Mouse (Mus musculus) kidney, embryonic 16.5 days (tissue): Measurements from ENCODE around the gene Catsper3. TPM values are rescaled to one million over a fixed set of nuclear protein-coding genes. Genes with fewer than 3 reads are reported as not detected.

ENCODE experiments used
- ATAC-seq: fragments of 200-750 bp; cut with Nextera tagmentation; 2 replicates; pipeline ENCODE4 v1.8.0; 2017; ENCODE audit warnings: moderate TSS enrichment; ENCODE audit not compliant: low FRiP score, low TSS enrichment
- H3K27ac ChIP-seq: fragments of 300-500 bp; sonication (generic); 2 replicates; pipeline ENCODE4 v1.5.1; 2014; ENCODE audit warnings: low read length
- H3K27me3 ChIP-seq: fragments of 300-500 bp; sonication (generic); 2 replicates; pipeline ENCODE4 v1.6.1; 2014; ENCODE audit warnings: low read length, control low read depth, mixed read lengths; ENCODE audit not compliant: insufficient read depth
- H3K36me3 ChIP-seq: fragments of 300-500 bp; sonication (generic); 2 replicates; pipeline ENCODE4 v1.6.1; 2014; ENCODE audit warnings: low read length, control low read depth, mixed read lengths; ENCODE audit not compliant: insufficient read depth
- H3K4me1 ChIP-seq: fragments of 300-500 bp; sonication (generic); 2 replicates; pipeline ENCODE4 v1.6.1; 2014; ENCODE audit warnings: low read length, control low read depth, mixed read lengths; ENCODE audit not compliant: insufficient read depth
- H3K4me2 ChIP-seq: fragments of 300-500 bp; sonication (generic); replicated peaks from 2 replicates; pipeline ENCODE4 v1.6.1; 2014; ENCODE audit warnings: low read depth, low read length
- H3K4me3 ChIP-seq: fragments of 300-500 bp; sonication (generic); 2 replicates; pipeline ENCODE4 v1.5.1; 2014; ENCODE audit warnings: mild to moderate bottlenecking, low read length
- H3K9ac ChIP-seq: fragments of 300-500 bp; sonication (generic); replicated peaks from 2 replicates; pipeline ENCODE4 v1.6.1; 2014; ENCODE audit warnings: low read length
- H3K9me3 ChIP-seq: fragments of 300-500 bp; sonication (generic); 2 replicates; pipeline ENCODE4 v1.6.1; 2016; ENCODE audit warnings: low read length, control low read depth
- WGBS: fragments of 180-500 bp; shearing (Covaris S2); extraction: QIAGEN DNeasy Blood & Tissue Kit; methylation state at CpG from one replicate; pipeline ENCODE4 v1.1.7; 2014; 5-methylcytosine and 5-hydroxymethylcytosine counted together
- polyA plus RNA-seq: library from polyadenylated mRNA; unstranded; fragments of >200 nt; fragmentation: Nextera tagmentation; extraction: Ambion mirVana; gene quantifications from 2 replicates; pipeline ENCODE4 v1.2.1, GENCODE M21; 2015

Gene Catsper3
- polyA plus RNA-seq, 1 experiment from 2014 or later, result 0.16 TPM

- no peak overlapping the region for H3K27ac ChIP-seq
- H3K9me3 ChIP-seq, result no peaks in the 10 kb centered on the region
- peaks cover 93% of the 10 kb centered on the region for H3K27me3 ChIP-seq
- 2% methylated on average over 25 of the region's 25 CpGs for WGBS
- H3K4me1 ChIP-seq, result peaks cover 24% of the 10 kb centered on the region
- peak overlapping the region; percentile 51 for H3K4me2 ChIP-seq
- H3K36me3 ChIP-seq, result no peaks in the 10 kb centered on the region
- no peak overlapping the region for H3K9ac ChIP-seq
- peak overlapping the region; percentile 40; the same call in 1 of the 2 replicates for H3K4me3 ChIP-seq
- ATAC-seq, result 0 out of 2 replicates have a peak, but pooled peaks have one; percentile 32
Observed at GRCm38 (mm10) chr13:55831722-55832160, 47.4 kb downstream of the Catsper3 start.

- no peak for ATAC-seq
- H3K27ac ChIP-seq, result no peak overlapping the region
- H3K4me3 ChIP-seq, result no peak overlapping the region
- no peaks in the 10 kb centered on the region for H3K9me3 ChIP-seq
- H3K4me1 ChIP-seq, result peaks cover 24% of the 10 kb centered on the region
- H3K9ac ChIP-seq, result no peak overlapping the region
- 17% methylated on average over 1 of the region's 1 CpGs for WGBS
- no peaks in the 10 kb centered on the region for H3K36me3 ChIP-seq
- H3K4me2 ChIP-seq, result no peak overlapping the region
- H3K27me3 ChIP-seq, result peaks cover 97% of the 10 kb centered on the region
Observed at GRCm38 (mm10) chr13:55832602-55833001, 48.2 kb downstream of the Catsper3 start.

- Histone ChIP-seq H3K27ac (no peak overlapping the region), H3K4me3 (no peak overlapping the region), H3K9ac (no peak overlapping the region), H3K27me3 (peaks cover 97% of the 10 kb centered on the region), H3K4me1 (peaks cover 24% of the 10 kb centered on the region), H3K36me3 (no peaks in the 10 kb centered on the region), H3K9me3 (no peaks in the 10 kb centered on the region), H3K4me2 (no peak overlapping the region)
- WGBS, result 5% methylated on average over 7 of the region's 7 CpGs
- no peak for ATAC-seq
Observed at GRCm38 (mm10) chr13:55833921-55834320, 49.6 kb downstream of the Catsper3 start.

DNA sequence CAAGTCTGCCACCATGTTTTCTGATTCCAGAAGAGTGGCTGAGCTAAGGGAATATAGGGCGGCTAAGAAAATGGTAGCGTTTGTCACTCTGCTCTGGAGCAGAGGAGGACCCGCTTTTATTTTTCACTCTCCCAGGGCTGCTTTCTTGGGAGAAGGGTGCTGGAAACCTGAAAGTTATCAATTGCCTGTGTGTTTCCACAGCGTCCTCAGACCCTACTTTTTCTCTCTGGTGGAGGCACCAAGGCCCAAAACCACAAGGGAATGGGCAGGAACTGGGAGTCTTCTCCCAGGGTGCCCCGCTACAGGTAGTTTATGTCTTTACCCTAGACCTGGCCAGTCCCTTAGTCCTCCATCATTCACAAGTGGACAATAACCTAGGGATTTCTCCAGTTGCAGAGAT, 50.3 kb downstream of the Catsper3 start:
- no peak for ATAC-seq
- Histone ChIP-seq H3K9me3 (no peaks in the 10 kb centered on the region), H3K4me2 (no peak overlapping the region), H3K4me3 (no peak overlapping the region), H3K36me3 (no peaks in the 10 kb centered on the region), H3K4me1 (peaks cover 24% of the 10 kb centered on the region), H3K9ac (no peak overlapping the region), H3K27ac (no peak overlapping the region), H3K27me3 (peaks cover 100% of the 10 kb centered on the region)
- WGBS, result 9% methylated on average over 5 of the region's 5 CpGs

GRCm38 (mm10) chr13:55835548-55836097, 51.3 kb downstream of the Catsper3 start:
- ATAC-seq, result no peak
- Histone ChIP-seq H3K4me2 (0 out of 2 replicates have a peak overlapping the region, but pooled peaks have one; percentile 12), H3K4me1 (peaks cover 20% of the 10 kb centered on the region), H3K27ac (no peak overlapping the region), H3K4me3 (peak overlapping the region; percentile 14; the same call in 1 of the 2 replicates), H3K9me3 (no peaks in the 10 kb centered on the region), H3K36me3 (no peaks in the 10 kb centered on the region), H3K27me3 (peaks cover 100% of the 10 kb centered on the region), H3K9ac (no peak overlapping the region)
- WGBS, result 1% methylated on average over 33 of the region's 33 CpGs

DNA sequence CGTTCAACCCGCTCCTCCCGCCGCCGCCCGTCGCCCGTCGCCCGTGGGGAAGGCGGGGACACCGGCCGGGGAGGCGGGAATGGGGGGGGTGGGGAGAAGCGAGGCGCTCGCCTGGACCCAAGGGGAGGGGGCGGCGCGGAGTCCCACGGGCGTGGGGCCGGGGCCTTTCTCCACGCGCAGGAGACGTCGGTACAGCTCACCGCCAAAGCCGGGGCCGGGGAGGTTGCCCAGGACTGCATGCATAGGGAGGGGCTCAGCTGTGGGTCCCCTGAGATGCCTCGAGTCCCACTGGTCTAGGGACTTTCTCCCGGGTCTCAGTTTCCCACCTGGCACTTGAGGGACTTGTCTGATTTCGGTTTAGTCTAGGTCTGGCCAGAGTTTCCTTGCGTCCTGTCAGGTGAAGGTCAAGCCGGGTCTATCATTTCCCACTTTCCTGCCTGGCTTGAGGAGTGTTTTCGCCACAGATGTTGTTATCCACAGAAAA, 51.8 kb downstream of the Catsper3 start, which contains the start of gene Pitx1:
TSS of gene Pitx1 (minus strand) at position 51 of the 484 bp plus-strand sequence.
- H3K4me1 ChIP-seq, result peaks cover 14% of the 10 kb centered on the region
- peaks cover 100% of the 10 kb centered on the region for H3K27me3 ChIP-seq
- H3K27ac ChIP-seq, result no peak within 1 kb of the TSS
- H3K4me3 ChIP-seq, result peak within 1 kb of the TSS; percentile 14; the same call in 1 of the 2 replicates
- H3K36me3 ChIP-seq, result no peaks in the 10 kb centered on the region
- H3K9me3 ChIP-seq, result no peaks in the 10 kb centered on the region
- no peak within 1 kb of the TSS for H3K9ac ChIP-seq
- 0 out of 2 replicates have a peak within 1 kb of the TSS, but pooled peaks have one; percentile 12 for H3K4me2 ChIP-seq
- 2% methylated on average over 29 of the region's 36 CpGs for WGBS
- ATAC-seq, result no peak

- Histone ChIP-seq H3K36me3 (no peaks in the 10 kb centered on the region), H3K4me2 (no peak overlapping the region), H3K4me3 (no peak overlapping the region), H3K27ac (no peak overlapping the region), H3K9ac (no peak overlapping the region), H3K4me1 (0 out of 2 replicates have a peak, but pooled peaks cover 7% of the 10 kb centered on the region), H3K9me3 (no peaks in the 10 kb centered on the region), H3K27me3 (peaks cover 100% of the 10 kb centered on the region)
- no peak for ATAC-seq
- 2% methylated on average over 32 of the region's 32 CpGs for WGBS
Observed at GRCm38 (mm10) chr13:55836786-55837780, 52.7 kb downstream of the Catsper3 start.

DNA sequence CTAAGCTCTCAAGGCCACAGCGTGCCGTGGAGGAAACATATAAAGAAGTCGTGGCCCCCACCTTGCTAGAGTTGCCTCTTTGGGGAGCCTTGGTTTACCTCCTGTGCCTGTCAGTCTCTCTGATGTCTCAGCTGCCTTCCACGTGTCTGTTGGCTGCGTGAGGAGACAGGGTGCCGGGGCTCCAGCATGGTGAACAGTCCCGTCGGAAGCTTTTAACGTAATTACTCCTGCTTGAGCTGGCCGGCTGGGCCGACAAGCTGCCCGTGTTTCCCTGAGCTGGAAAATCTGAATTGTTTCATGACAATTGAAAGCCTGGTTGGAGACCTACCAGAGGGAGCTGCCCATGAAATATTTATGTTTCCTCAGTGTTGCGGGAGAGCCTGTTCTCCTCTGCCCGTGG, 55.9 kb downstream of the Catsper3 start:
- Histone ChIP-seq H3K4me2 (no peak overlapping the region), H3K9me3 (peaks cover 5% of the 10 kb centered on the region; the same call in 1 of the 2 replicates), H3K4me3 (no peak overlapping the region), H3K27ac (no peak overlapping the region), H3K27me3 (peaks cover 85% of the 10 kb centered on the region), H3K36me3 (no peaks in the 10 kb centered on the region), H3K4me1 (0 out of 2 replicates have a peak, but pooled peaks cover 7% of the 10 kb centered on the region), H3K9ac (no peak overlapping the region)
- no peak for ATAC-seq
- WGBS, result 31% methylated on average over 14 of the region's 14 CpGs

DNA sequence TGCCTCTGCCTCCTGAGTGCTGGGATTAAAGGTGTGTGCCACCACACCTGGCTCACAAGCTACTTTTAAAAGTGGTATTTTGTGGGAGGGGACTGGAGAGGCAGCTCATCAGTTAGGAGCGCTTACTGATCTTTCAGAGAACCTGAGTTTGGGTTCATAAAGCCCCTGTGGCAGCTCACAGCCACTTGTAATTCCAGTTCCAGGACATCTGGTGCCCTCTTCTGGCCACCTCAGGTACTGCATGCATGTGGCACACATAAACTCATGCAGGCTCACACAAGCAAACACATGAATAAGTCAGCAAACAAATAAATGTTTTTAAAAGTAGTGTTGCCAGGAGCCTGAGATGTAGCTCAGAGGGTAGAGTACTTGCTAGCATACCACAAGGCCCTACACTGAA, 59.3 kb downstream of the Catsper3 start:
- Histone ChIP-seq H3K36me3 (no peaks in the 10 kb centered on the region), H3K9ac (no peak overlapping the region), H3K4me1 (peaks cover 18% of the 10 kb centered on the region), H3K4me2 (no peak overlapping the region), H3K4me3 (no peak overlapping the region), H3K9me3 (peaks cover 5% of the 10 kb centered on the region; the same call in 1 of the 2 replicates), H3K27ac (no peak overlapping the region), H3K27me3 (peaks cover 62% of the 10 kb centered on the region)
- ATAC-seq, result no peak
- WGBS, result 100% methylated on average over 1 of the region's 1 CpGs
